Mouse (Mus musculus) limb, embryonic 10.5 days (tissue): Measurements from ENCODE around the gene Capzb. TPM values are rescaled to one million over a fixed set of nuclear protein-coding genes. Genes with fewer than 3 reads are reported as not detected.

Source experiments
- DNase-seq: peaks from one replicate; pipeline ENCODE4 v3.0.0-alpha.2; 2017; ENCODE audit warnings: low spot score
- H3K27ac ChIP-seq: fragments of 300-500 bp; sonication (generic); 2 replicates; pipeline ENCODE4 v1.5.1; 2016; ENCODE audit warnings: mild to moderate bottlenecking
- H3K27me3 ChIP-seq: fragments of 300-500 bp; sonication (generic); 2 replicates; pipeline ENCODE4 v1.6.1; 2016; ENCODE audit warnings: low read depth, mild to moderate bottlenecking; ENCODE audit not compliant: poor library complexity, severe bottlenecking
- H3K36me3 ChIP-seq: fragments of 300-500 bp; sonication (generic); 2 replicates; pipeline ENCODE4 v1.6.1; 2016; ENCODE audit warnings: mild to moderate bottlenecking, moderate library complexity
- H3K4me1 ChIP-seq: fragments of 300-500 bp; sonication (generic); 2 replicates; pipeline ENCODE4 v1.6.1; 2016
- H3K4me3 ChIP-seq: fragments of 300-500 bp; sonication (generic); 2 replicates; pipeline ENCODE4 v1.5.1; 2016; ENCODE audit warnings: mild to moderate bottlenecking, moderate library complexity
- H3K9me3 ChIP-seq: fragments of 300-500 bp; sonication (generic); replicated peaks from 2 replicates; pipeline ENCODE4 v1.6.1; 2016; ENCODE audit warnings: mild to moderate bottlenecking
- WGBS: fragments of 180-500 bp; shearing (Covaris S2); methylation state at CpG from one replicate; pipeline ENCODE4 v1.1.7; 2016; 5-methylcytosine and 5-hydroxymethylcytosine counted together
- polyA plus RNA-seq: library from polyadenylated mRNA; unstranded; fragments of >200 nt; fragmentation: Nextera tagmentation; extraction: Ambion mirVana; gene quantifications from 2 replicates; pipeline ENCODE4 v1.2.1, GENCODE M21; 2016

Gene Capzb
- 385 and 390 TPM in 2 replicates for polyA plus RNA-seq

GRCm38 (mm10) chr4:139192499-139193175 is at the start of gene Capzb:
TSS of gene Capzb (plus strand) at chr4:139192899.
- Histone ChIP-seq H3K9me3 (no peaks in the 10 kb centered on the region), H3K27ac (peak within 1 kb of the TSS; percentile 98), H3K4me1 (peaks cover 45% of the 10 kb centered on the region), H3K36me3 (peaks cover 8% of the 10 kb centered on the region), H3K4me3 (peak within 1 kb of the TSS; percentile 89), H3K27me3 (no peaks in the 10 kb centered on the region)
- under 1% methylated on average over 60 of the region's 69 CpGs for WGBS
- peak; percentile 99 for DNase-seq

DNA sequence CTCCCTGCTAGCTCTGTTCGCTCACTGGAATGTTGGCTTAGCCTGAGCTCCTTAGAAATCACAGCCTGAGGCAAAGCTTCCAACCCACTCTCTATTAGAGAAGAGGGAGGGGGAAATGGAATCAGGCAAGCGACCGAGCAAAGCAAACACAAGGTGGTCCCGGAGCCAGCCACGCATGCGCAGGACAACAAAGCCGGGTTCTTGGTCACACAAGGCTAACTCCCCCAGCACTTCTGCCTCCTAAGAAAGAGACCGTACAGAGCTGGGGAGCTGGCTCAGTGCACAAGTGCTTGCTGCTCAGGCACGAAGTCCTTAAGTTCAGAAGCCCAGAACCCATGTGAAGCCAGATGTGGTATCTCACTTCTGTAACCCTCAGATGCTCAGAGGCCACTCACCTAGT is 49.7 kb upstream of the Capzb start:
- no peak overlapping the region for H3K4me3 ChIP-seq
- peak; percentile 57 for DNase-seq
- 59% methylated on average over 9 of the region's 9 CpGs for WGBS
- peaks cover 2% of the 10 kb centered on the region for H3K9me3 ChIP-seq
- H3K36me3 ChIP-seq = no peaks in the 10 kb centered on the region
- H3K27ac ChIP-seq = peak overlapping the region; percentile 66
- peaks cover 27% of the 10 kb centered on the region for H3K4me1 ChIP-seq
- H3K27me3 ChIP-seq = no peaks in the 10 kb centered on the region

DNA sequence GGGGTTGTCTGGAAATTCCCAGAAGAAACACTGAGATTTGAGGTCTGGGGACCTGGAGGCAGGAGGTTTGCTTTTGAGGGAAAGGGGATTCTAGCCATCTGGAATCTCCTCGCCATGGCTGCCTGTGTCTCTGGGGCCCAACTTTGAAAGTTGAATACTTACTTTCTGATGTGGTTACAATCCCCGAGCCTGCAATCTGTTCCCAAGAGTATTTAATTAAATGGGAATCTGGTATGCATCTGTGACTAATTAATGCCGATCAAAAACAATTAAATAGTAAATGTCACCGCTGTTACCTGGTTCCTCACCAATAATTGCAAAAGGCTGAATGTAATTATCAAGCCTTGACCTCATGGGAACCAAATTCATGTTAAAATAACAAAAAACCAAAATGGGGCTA is 48.1 kb upstream of the Capzb start:
- Histone ChIP-seq H3K9me3 (peaks cover 9% of the 10 kb centered on the region), H3K4me1 (peaks cover 22% of the 10 kb centered on the region), H3K4me3 (no peak overlapping the region), H3K27ac (no peak overlapping the region), H3K36me3 (no peaks in the 10 kb centered on the region), H3K27me3 (no peaks in the 10 kb centered on the region)
- no peak for DNase-seq
- WGBS = 47% methylated on average over 4 of the region's 4 CpGs

- H3K36me3 ChIP-seq = no peaks in the 10 kb centered on the region
- peaks cover 22% of the 10 kb centered on the region for H3K4me1 ChIP-seq
- no peaks in the 10 kb centered on the region for H3K27me3 ChIP-seq
- 90% methylated on average over 11 of the region's 11 CpGs for WGBS
- H3K9me3 ChIP-seq = peaks cover 9% of the 10 kb centered on the region
- no peak overlapping the region for H3K4me3 ChIP-seq
- peak; percentile 50 for DNase-seq
- H3K27ac ChIP-seq = no peak overlapping the region
Measured at GRCm38 (mm10) chr4:139145156-139145555, 47.5 kb upstream of the Capzb start.

DNA sequence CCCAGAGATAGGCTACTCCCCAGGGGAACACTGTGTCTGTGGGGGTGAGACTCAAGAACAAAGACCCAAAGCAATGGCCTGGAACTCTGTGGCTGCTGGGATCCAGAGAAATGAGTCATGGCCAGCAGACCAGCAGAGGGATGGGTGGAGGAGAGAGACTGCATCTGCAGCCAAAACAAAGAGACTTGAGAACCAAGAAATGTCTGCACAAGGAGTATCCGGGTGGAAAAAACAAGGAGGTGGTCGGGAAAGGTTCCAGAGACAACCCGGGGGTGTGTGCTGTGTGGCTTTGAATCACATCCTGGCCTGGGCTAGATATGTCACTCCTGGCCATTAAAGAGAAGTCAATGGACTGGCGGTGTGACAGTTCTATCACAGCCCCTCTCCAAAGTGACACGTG is 45.9 kb upstream of the Capzb start:
- H3K27ac ChIP-seq = no peak overlapping the region
- H3K4me1 ChIP-seq = peaks cover 19% of the 10 kb centered on the region
- no peak for DNase-seq
- H3K4me3 ChIP-seq = no peak overlapping the region
- no peaks in the 10 kb centered on the region for H3K27me3 ChIP-seq
- H3K9me3 ChIP-seq = peaks cover 9% of the 10 kb centered on the region
- WGBS = 90% methylated on average over 5 of the region's 5 CpGs
- H3K36me3 ChIP-seq = no peaks in the 10 kb centered on the region

GRCm38 (mm10) chr4:139151370-139151769 is 41.3 kb upstream of the Capzb start:
- DNase-seq = no peak
- no peaks in the 10 kb centered on the region for H3K36me3 ChIP-seq
- H3K27ac ChIP-seq = no peak overlapping the region
- WGBS = 67% methylated on average over 6 of the region's 6 CpGs
- no peaks in the 10 kb centered on the region for H3K4me1 ChIP-seq
- peaks cover 9% of the 10 kb centered on the region for H3K9me3 ChIP-seq
- no peaks in the 10 kb centered on the region for H3K27me3 ChIP-seq
- H3K4me3 ChIP-seq = no peak overlapping the region

- Histone ChIP-seq H3K27me3 (no peaks in the 10 kb centered on the region), H3K9me3 (no peaks in the 10 kb centered on the region), H3K4me1 (no peaks in the 10 kb centered on the region), H3K4me3 (no peak overlapping the region), H3K27ac (no peak overlapping the region), H3K36me3 (no peaks in the 10 kb centered on the region)
- 82% methylated on average over 20 of the region's 20 CpGs for WGBS
- DNase-seq = no peak
Measured at GRCm38 (mm10) chr4:139154576-139155307, 38.0 kb upstream of the Capzb start.

DNA sequence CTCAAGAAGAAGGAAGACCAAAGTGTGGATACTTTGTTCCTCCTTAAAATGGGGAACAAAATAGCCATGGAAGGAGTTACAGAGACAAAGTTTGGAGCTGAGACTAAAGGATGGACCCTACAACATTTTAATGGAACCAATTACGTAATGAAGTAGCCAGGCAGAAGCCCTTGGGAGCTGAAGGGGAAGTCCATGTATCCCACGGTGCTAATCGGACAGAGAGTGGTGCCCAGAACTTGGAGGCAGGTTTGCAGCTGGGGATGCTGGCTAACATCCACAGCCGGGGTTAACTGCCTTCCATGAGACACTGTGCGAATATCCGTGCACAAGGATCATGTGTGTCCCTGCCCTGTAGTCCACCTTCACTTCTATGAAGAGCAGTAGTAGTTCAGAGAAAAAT is 36.2 kb upstream of the Capzb start:
- H3K27me3 ChIP-seq = no peaks in the 10 kb centered on the region
- no peaks in the 10 kb centered on the region for H3K4me1 ChIP-seq
- WGBS = 85% methylated on average over 6 of the region's 6 CpGs
- H3K27ac ChIP-seq = no peak overlapping the region
- H3K9me3 ChIP-seq = no peaks in the 10 kb centered on the region
- H3K4me3 ChIP-seq = no peak overlapping the region
- no peaks in the 10 kb centered on the region for H3K36me3 ChIP-seq
- DNase-seq = no peak

- no peak for DNase-seq
- H3K4me3 ChIP-seq = no peak overlapping the region
- H3K27ac ChIP-seq = no peak overlapping the region
- H3K4me1 ChIP-seq = no peaks in the 10 kb centered on the region
- no peaks in the 10 kb centered on the region for H3K27me3 ChIP-seq
- H3K36me3 ChIP-seq = no peaks in the 10 kb centered on the region
- H3K9me3 ChIP-seq = no peaks in the 10 kb centered on the region
- WGBS = 90% methylated on average over 14 of the region's 14 CpGs
Measured at GRCm38 (mm10) chr4:139158350-139158749, 34.3 kb upstream of the Capzb start.

- DNase-seq = no peak
- H3K9me3 ChIP-seq = no peaks in the 10 kb centered on the region
- no peak overlapping the region for H3K27ac ChIP-seq
- H3K4me1 ChIP-seq = no peaks in the 10 kb centered on the region
- H3K36me3 ChIP-seq = no peaks in the 10 kb centered on the region
- 83% methylated on average over 2 of the region's 2 CpGs for WGBS
- H3K4me3 ChIP-seq = no peak overlapping the region
- H3K27me3 ChIP-seq = no peaks in the 10 kb centered on the region
Measured at GRCm38 (mm10) chr4:139161076-139161475, 31.6 kb upstream of the Capzb start.

- WGBS = 91% methylated on average over 6 of the region's 6 CpGs
Measured at GRCm38 (mm10) chr4:139164082-139164481, 28.6 kb upstream of the Capzb start.

GRCm38 (mm10) chr4:139165259-139165658 is 27.4 kb upstream of the Capzb start:
- Histone ChIP-seq H3K27me3 (no peaks in the 10 kb centered on the region), H3K36me3 (no peaks in the 10 kb centered on the region), H3K9me3 (no peaks in the 10 kb centered on the region), H3K27ac (no peak overlapping the region), H3K4me1 (peaks cover 20% of the 10 kb centered on the region), H3K4me3 (no peak overlapping the region)
- DNase-seq = no peak
- 90% methylated on average over 8 of the region's 8 CpGs for WGBS

More at GRCm38 (mm10) chr4:139164082-139164481, 28.6 kb upstream of the Capzb start:
- no peaks in the 10 kb centered on the region for H3K27me3 ChIP-seq
- no peak for DNase-seq
- no peaks in the 10 kb centered on the region for H3K9me3 ChIP-seq
- H3K4me3 ChIP-seq = no peak overlapping the region
- H3K36me3 ChIP-seq = no peaks in the 10 kb centered on the region
- peaks cover 8% of the 10 kb centered on the region for H3K4me1 ChIP-seq
- H3K27ac ChIP-seq = no peak overlapping the region

DNA sequence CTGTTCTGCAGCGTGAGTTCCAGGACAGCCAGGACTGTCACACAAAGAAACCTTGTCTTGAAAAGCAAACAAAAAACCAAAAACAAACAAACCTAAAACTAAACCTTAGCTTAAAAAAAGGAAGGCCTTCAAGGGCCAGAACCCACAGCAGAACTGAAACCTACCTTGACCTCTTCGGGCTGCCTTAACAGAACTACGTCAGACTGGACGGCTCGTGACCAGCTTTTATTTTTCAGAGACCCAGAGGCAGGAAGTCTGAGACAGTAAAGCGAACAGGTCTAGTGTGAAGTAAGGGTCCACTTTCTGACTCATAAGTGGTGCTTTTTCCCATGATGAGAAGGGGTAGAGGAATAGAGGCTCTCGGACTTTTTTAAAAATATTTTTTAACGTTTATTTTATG is 26.5 kb upstream of the Capzb start:
- Histone ChIP-seq H3K9me3 (no peaks in the 10 kb centered on the region), H3K27me3 (no peaks in the 10 kb centered on the region), H3K27ac (no peak overlapping the region), H3K4me3 (no peak overlapping the region), H3K36me3 (no peaks in the 10 kb centered on the region), H3K4me1 (peaks cover 20% of the 10 kb centered on the region)
- no peak for DNase-seq
- WGBS = 86% methylated on average over 8 of the region's 8 CpGs
